Mouse (Mus musculus) forebrain, embryonic 14.5 days (tissue): ENCODE data around the gene Eif2s2. TPM values are rescaled to one million over a fixed set of nuclear protein-coding genes. Genes with fewer than 3 reads are reported as not detected.
"Not testable (repeated sequence)": the region's sequence is repeated elsewhere in the genome, so short reads cannot be mapped to it uniquely, and the experiment has no call there.

Source experiments
- ATAC-seq: fragments of 200-750 bp; cut with Nextera tagmentation; 2 replicates; pipeline ENCODE4 v1.8.0; 2017; ENCODE audit warnings: mild to moderate bottlenecking, moderate library complexity
- DNase-seq: peaks from one replicate; pipeline ENCODE4 v3.0.0-alpha.2; 2015; ENCODE audit warnings: low spot score
- H3K27ac ChIP-seq: fragments of 300-500 bp; sonication (generic); 2 replicates; pipeline ENCODE4 v1.5.1; 2014; ENCODE audit warnings: low read depth, mild to moderate bottlenecking, control low read depth, low read length, moderate library complexity
- H3K27me3 ChIP-seq: fragments of 300-500 bp; sonication (generic); replicated peaks from 2 replicates; pipeline ENCODE4 v1.6.1; 2014; ENCODE audit warnings: low read length, control low read depth, mixed read lengths; ENCODE audit not compliant: control insufficient read depth, insufficient read depth
- H3K36me3 ChIP-seq: fragments of 300-500 bp; sonication (generic); 2 replicates; pipeline ENCODE4 v1.6.1; 2014; ENCODE audit warnings: low read length, control low read depth; ENCODE audit not compliant: control insufficient read depth, insufficient read depth
- H3K4me1 ChIP-seq: fragments of 300-500 bp; sonication (generic); 2 replicates; pipeline ENCODE4 v1.6.1; 2014; ENCODE audit warnings: antibody characterized with exemption, low read length, control low read depth; ENCODE audit not compliant: control insufficient read depth, insufficient read depth
- H3K4me2 ChIP-seq: fragments of 300-500 bp; sonication (generic); 2 replicates; pipeline ENCODE4 v1.6.1; 2014; ENCODE audit warnings: mild to moderate bottlenecking, control low read depth, low read length
- H3K4me3 ChIP-seq: fragments of 300-500 bp; sonication (generic); 2 replicates; pipeline ENCODE4 v1.5.1; 2014; ENCODE audit warnings: low read depth, low read length, control low read depth
- H3K9ac ChIP-seq: fragments of 300-500 bp; sonication (generic); 2 replicates; pipeline ENCODE4 v1.6.1; 2014; ENCODE audit warnings: mild to moderate bottlenecking, low read length, control low read depth, moderate library complexity
- H3K9me3 ChIP-seq: fragments of 300-500 bp; sonication (generic); replicated peaks from 2 replicates; pipeline ENCODE4 v1.6.1; 2016; ENCODE audit warnings: low read length, control low read depth, mixed read lengths; ENCODE audit not compliant: control insufficient read depth
- WGBS: fragments of 180-500 bp; shearing (Covaris S2); extraction: QIAGEN DNeasy Blood & Tissue Kit; methylation state at CpG from one replicate; pipeline ENCODE4 v1.1.7; 2014; 5-methylcytosine and 5-hydroxymethylcytosine counted together
- polyA plus RNA-seq: library from polyadenylated mRNA; unstranded; fragments of >200 nt; fragmentation: Nextera tagmentation; extraction: Ambion mirVana; gene quantifications from 2 replicates; pipeline ENCODE4 v1.2.1, GENCODE M21; 2014

Eif2s2 gene
- polyA plus RNA-seq, 1 experiment from 2014 or later: 82.0 TPM

GRCm38 (mm10) chr2:154925411-154926031 is 32.8 kb upstream of the Eif2s2 start:
- H3K9ac ChIP-seq: no peak overlapping the region
- no peak overlapping the region for H3K4me2 ChIP-seq
- 8% methylated on average over 7 of the region's 7 CpGs for WGBS
- H3K27ac ChIP-seq: peak overlapping the region; percentile 4; the same call in 1 of the 2 replicates
- ATAC-seq: peak; percentile 52
- peaks cover 9% of the 10 kb centered on the region; the same call in 1 of the 2 replicates for H3K27me3 ChIP-seq
- H3K4me3 ChIP-seq: no peak overlapping the region
- H3K4me1 ChIP-seq: no peaks in the 10 kb centered on the region; the same call in 1 of the 2 replicates
- H3K36me3 ChIP-seq: no peaks in the 10 kb centered on the region
- no peaks in the 10 kb centered on the region for H3K9me3 ChIP-seq
- DNase-seq: peak; percentile 79

- H3K27me3 ChIP-seq, H3K27ac ChIP-seq, ATAC-seq, H3K4me3 ChIP-seq, H3K9me3 ChIP-seq, H3K9ac ChIP-seq, H3K4me1 ChIP-seq, DNase-seq, H3K36me3 ChIP-seq, H3K4me2 ChIP-seq: not testable (repeated sequence)
- no CpG with 5 or more reads among the region's 4 CpGs for WGBS
Measured at GRCm38 (mm10) chr2:154922134-154922533, 29.4 kb upstream of the Eif2s2 start.

GRCm38 (mm10) chr2:154920896-154921295 is 28.2 kb upstream of the Eif2s2 start:
- Histone ChIP-seq H3K9me3 (no peaks in the 10 kb centered on the region), H3K4me1 (no peaks in the 10 kb centered on the region; the same call in 1 of the 2 replicates), H3K27ac (no peak overlapping the region), H3K4me2 (no peak overlapping the region), H3K9ac (no peak overlapping the region), H3K36me3 (no peaks in the 10 kb centered on the region), H3K4me3 (no peak overlapping the region), H3K27me3 (peaks cover 6% of the 10 kb centered on the region; the same call in 1 of the 2 replicates)
- ATAC-seq (no peak), DNase-seq (no peak)
- WGBS: 88% methylated on average over 7 of the region's 7 CpGs

GRCm38 (mm10) chr2:154917866-154918641 is 25.3 kb upstream of the Eif2s2 start:
- Histone ChIP-seq H3K27ac (no peak overlapping the region), H3K27me3 (no peaks in the 10 kb centered on the region), H3K4me1 (no peaks in the 10 kb centered on the region), H3K9me3 (no peaks in the 10 kb centered on the region), H3K4me2 (no peak overlapping the region), H3K36me3 (no peaks in the 10 kb centered on the region), H3K4me3 (no peak overlapping the region), H3K9ac (no peak overlapping the region)
- 85% methylated on average over 13 of the region's 13 CpGs for WGBS
- ATAC-seq (no peak), DNase-seq (no peak)

- Histone ChIP-seq H3K4me1 (no peaks in the 10 kb centered on the region), H3K4me2 (no peak overlapping the region), H3K4me3 (no peak overlapping the region), H3K9me3 (no peaks in the 10 kb centered on the region), H3K9ac (no peak overlapping the region), H3K27me3 (no peaks in the 10 kb centered on the region), H3K27ac (no peak overlapping the region), H3K36me3 (no peaks in the 10 kb centered on the region)
- ATAC-seq (no peak), DNase-seq (peak; percentile 61)
- WGBS: 16% methylated on average over 2 of the region's 2 CpGs
Measured at GRCm38 (mm10) chr2:154916547-154916946, 23.8 kb upstream of the Eif2s2 start.

- Histone ChIP-seq H3K4me2 (no peak overlapping the region), H3K9ac (no peak overlapping the region), H3K4me1 (no peaks in the 10 kb centered on the region), H3K9me3 (no peaks in the 10 kb centered on the region), H3K36me3 (no peaks in the 10 kb centered on the region), H3K4me3 (no peak overlapping the region), H3K27ac (no peak overlapping the region), H3K27me3 (no peaks in the 10 kb centered on the region)
- WGBS: 87% methylated on average over 12 of the region's 12 CpGs
- DNase-seq: no peak
- no peak for ATAC-seq
Measured at GRCm38 (mm10) chr2:154915922-154916541, 23.3 kb upstream of the Eif2s2 start.

- DNase-seq: no peak
- H3K4me2 ChIP-seq: no peak overlapping the region
- H3K9me3 ChIP-seq: no peaks in the 10 kb centered on the region
- H3K4me3 ChIP-seq: no peak overlapping the region
- 73% methylated on average over 6 of the region's 6 CpGs for WGBS
- H3K9ac ChIP-seq: no peak overlapping the region
- no peaks in the 10 kb centered on the region for H3K4me1 ChIP-seq
- no peak overlapping the region for H3K27ac ChIP-seq
- ATAC-seq: no peak
- no peaks in the 10 kb centered on the region for H3K36me3 ChIP-seq
- H3K27me3 ChIP-seq: no peaks in the 10 kb centered on the region
Measured at GRCm38 (mm10) chr2:154909789-154910188, 17.1 kb upstream of the Eif2s2 start.

- ATAC-seq, H3K27me3 ChIP-seq, H3K4me1 ChIP-seq, H3K4me3 ChIP-seq, H3K9ac ChIP-seq, H3K4me2 ChIP-seq, H3K27ac ChIP-seq, H3K36me3 ChIP-seq, H3K9me3 ChIP-seq, DNase-seq: not testable (repeated sequence)
- WGBS: 54% methylated on average over 2 of the region's 2 CpGs
Measured at GRCm38 (mm10) chr2:154908223-154908622, 15.5 kb upstream of the Eif2s2 start.

- Histone ChIP-seq H3K9ac (no peak overlapping the region), H3K27ac (no peak overlapping the region), H3K9me3 (no peaks in the 10 kb centered on the region), H3K27me3 (no peaks in the 10 kb centered on the region), H3K4me2 (no peak overlapping the region), H3K4me3 (no peak overlapping the region), H3K4me1 (no peaks in the 10 kb centered on the region), H3K36me3 (no peaks in the 10 kb centered on the region)
- no peak for ATAC-seq
- WGBS: 51% methylated on average over 2 of the region's 2 CpGs
- no peak for DNase-seq
Measured at GRCm38 (mm10) chr2:154905796-154906195, 13.1 kb upstream of the Eif2s2 start.
